Mouse (Mus musculus) limb, embryonic 11.5 days (tissue): ENCODE results near the gene Syndig1. TPM values are rescaled to one million over a fixed set of nuclear protein-coding genes. Genes with fewer than 3 reads are reported as not detected.

Experiments used
- ATAC-seq: fragments of 200-750 bp; cut with Nextera tagmentation; 2 replicates; pipeline ENCODE4 v1.8.0; 2017; ENCODE audit warnings: low read depth; ENCODE audit not compliant: insufficient number of reproducible peaks, low FRiP score, low TSS enrichment
- DNase-seq: peaks from one replicate; pipeline ENCODE4 v3.0.0-alpha.2; 2015; ENCODE audit warnings: low spot score
- H3K27ac ChIP-seq: fragments of 300-500 bp; sonication (generic); replicated peaks from 2 replicates; pipeline ENCODE4 v1.5.1; 2014; ENCODE audit warnings: low read depth, mild to moderate bottlenecking, low read length
- H3K27me3 ChIP-seq: fragments of 300-500 bp; sonication (generic); 2 replicates; pipeline ENCODE4 v1.6.1; 2014; ENCODE audit warnings: mild to moderate bottlenecking, low read length, mixed read lengths; ENCODE audit not compliant: control insufficient read depth, insufficient read depth
- H3K36me3 ChIP-seq: fragments of 300-500 bp; sonication (generic); 2 replicates; pipeline ENCODE4 v1.6.1; 2014; ENCODE audit warnings: mild to moderate bottlenecking, low read length, moderate library complexity, mixed read lengths; ENCODE audit not compliant: control insufficient read depth, insufficient read depth
- H3K4me1 ChIP-seq: fragments of 300-500 bp; sonication (generic); 2 replicates; pipeline ENCODE4 v1.6.1; 2014; ENCODE audit warnings: low read length, mixed read lengths; ENCODE audit not compliant: control insufficient read depth, insufficient read depth
- H3K4me2 ChIP-seq: fragments of 300-500 bp; sonication (generic); 2 replicates; pipeline ENCODE4 v1.6.1; 2014; ENCODE audit warnings: low read depth, mild to moderate bottlenecking, moderate library complexity; ENCODE audit not compliant: severe bottlenecking
- H3K4me3 ChIP-seq: fragments of 300-500 bp; sonication (generic); 2 replicates; pipeline ENCODE4 v1.5.1; 2014; ENCODE audit warnings: low read depth, low read length
- H3K9ac ChIP-seq: fragments of 300-500 bp; sonication (generic); 2 replicates; pipeline ENCODE4 v1.6.1; 2014; ENCODE audit warnings: mild to moderate bottlenecking, low read length
- H3K9me3 ChIP-seq: fragments of 300-500 bp; sonication (generic); 2 replicates; pipeline ENCODE4 v1.6.1; 2016; ENCODE audit warnings: low read length; ENCODE audit not compliant: control insufficient read depth
- WGBS: fragments of 180-500 bp; shearing (Covaris S2); extraction: QIAGEN DNeasy Blood & Tissue Kit; methylation state at CpG from one replicate; pipeline ENCODE4 v1.1.7; 2014; 5-methylcytosine and 5-hydroxymethylcytosine counted together
- polyA plus RNA-seq: library from polyadenylated mRNA; unstranded; fragments of >200 nt; fragmentation: Nextera tagmentation; extraction: Ambion mirVana; gene quantifications from 2 replicates; pipeline ENCODE4 v1.2.1, GENCODE M21; 2014

Syndig1 gene
- polyA plus RNA-seq, 1 experiment from 2014 or later = 1.4 TPM

DNA sequence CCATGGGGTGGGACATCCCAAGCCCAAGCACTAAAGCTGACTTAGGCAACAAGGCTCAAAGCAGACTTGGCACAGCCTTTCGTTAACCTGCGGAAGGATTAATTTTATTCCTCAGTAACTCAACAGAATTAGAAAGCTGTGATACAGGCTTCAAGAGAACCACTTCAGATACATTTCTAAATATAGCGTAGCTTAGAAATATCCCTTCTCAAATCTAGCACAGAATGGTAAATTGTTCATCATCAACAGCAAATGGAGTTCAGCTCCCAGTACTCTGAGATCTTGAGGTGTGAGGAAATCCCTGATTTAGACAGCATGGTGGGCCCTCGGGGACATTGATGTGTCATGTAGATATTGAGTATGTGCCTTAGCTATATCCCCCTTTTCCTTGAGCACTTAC is 121.6 kb downstream of the Syndig1 start:
- ATAC-seq = no peak
- H3K9ac ChIP-seq = no peak overlapping the region
- no peaks in the 10 kb centered on the region for H3K36me3 ChIP-seq
- no peak overlapping the region for H3K27ac ChIP-seq
- DNase-seq = no peak
- no peak overlapping the region for H3K4me3 ChIP-seq
- WGBS = 89% methylated on average over 4 of the region's 4 CpGs
- H3K27me3 ChIP-seq = no peaks in the 10 kb centered on the region
- no peaks in the 10 kb centered on the region for H3K4me1 ChIP-seq
- H3K9me3 ChIP-seq = no peaks in the 10 kb centered on the region
- H3K4me2 ChIP-seq = no peak overlapping the region

DNA sequence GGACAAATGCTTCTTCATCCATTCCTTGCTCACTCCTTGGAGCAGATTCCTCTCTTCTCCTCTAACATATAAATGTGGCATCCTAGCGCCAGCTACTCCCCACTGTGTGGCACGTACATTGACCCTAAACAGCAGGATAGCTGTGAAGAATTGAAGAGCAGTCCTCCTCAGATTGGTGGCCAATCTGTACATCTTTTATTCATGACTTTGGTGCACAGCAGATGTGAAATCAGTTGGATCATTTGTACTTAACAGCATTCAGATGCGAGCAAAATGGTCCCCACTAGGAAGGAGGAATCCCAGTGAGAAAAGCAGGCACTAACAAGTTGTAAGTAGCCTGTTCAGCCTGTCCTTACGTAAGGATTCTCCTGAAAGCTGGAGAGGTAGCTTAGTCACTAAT is 142.0 kb downstream of the Syndig1 start:
- Histone ChIP-seq H3K4me3 (no peak overlapping the region), H3K36me3 (no peaks in the 10 kb centered on the region), H3K9me3 (no peaks in the 10 kb centered on the region), H3K4me1 (no peaks in the 10 kb centered on the region), H3K27ac (no peak overlapping the region), H3K27me3 (no peaks in the 10 kb centered on the region), H3K9ac (no peak overlapping the region), H3K4me2 (no peak overlapping the region)
- ATAC-seq = no peak
- DNase-seq = no peak
- WGBS = 77% methylated on average over 4 of the region's 4 CpGs

DNA sequence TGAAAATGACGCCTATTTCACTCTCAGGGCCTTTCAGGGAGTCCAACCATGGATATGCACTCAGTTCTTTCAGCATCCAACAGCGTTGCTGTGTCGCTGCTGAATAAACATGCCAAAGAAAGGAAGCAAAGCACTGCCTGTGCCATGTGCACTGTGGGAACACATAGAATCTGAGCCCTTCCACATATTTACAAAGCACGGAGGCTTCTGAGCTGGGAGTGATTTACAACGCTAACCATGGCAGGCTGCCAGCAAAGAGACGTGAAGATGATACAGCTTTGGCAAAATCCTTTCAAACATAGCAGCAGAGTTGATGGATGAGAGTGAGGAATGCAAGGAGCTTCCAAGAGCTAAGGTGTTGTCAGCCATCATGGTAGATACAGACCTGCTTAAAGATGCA is 144.6 kb downstream of the Syndig1 start:
- no peak for DNase-seq
- Histone ChIP-seq H3K9ac (no peak overlapping the region), H3K9me3 (no peaks in the 10 kb centered on the region), H3K36me3 (no peaks in the 10 kb centered on the region), H3K4me2 (no peak overlapping the region), H3K4me3 (no peak overlapping the region), H3K27me3 (no peaks in the 10 kb centered on the region), H3K4me1 (no peaks in the 10 kb centered on the region), H3K27ac (no peak overlapping the region)
- WGBS = 80% methylated on average over 6 of the region's 6 CpGs
- ATAC-seq = no peak

DNA sequence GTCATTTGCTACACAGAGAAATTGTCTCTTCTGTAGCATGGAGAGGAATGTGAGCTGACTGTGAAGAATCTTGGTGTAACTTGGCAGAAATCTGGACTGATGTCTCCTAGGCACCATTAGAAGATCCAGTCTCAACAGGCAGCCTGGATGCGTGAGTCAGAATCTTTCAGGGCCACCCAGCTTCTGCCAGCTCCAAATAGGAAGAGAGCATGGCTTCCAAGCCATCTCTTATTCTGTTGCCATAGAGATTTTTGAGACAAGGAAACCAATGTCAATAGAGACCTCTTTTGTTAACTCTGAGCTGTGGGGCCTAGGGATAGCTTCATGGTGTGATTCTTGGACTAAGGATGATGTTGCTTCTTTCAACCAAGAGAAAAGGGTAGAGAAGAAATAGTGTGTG is 151.4 kb downstream of the Syndig1 start:
- WGBS = 100% methylated on average over 1 of the region's 1 CpGs
- H3K9ac ChIP-seq = no peak overlapping the region
- DNase-seq (no peak), ATAC-seq (no peak)
- H3K4me1 ChIP-seq = no peaks in the 10 kb centered on the region
- H3K36me3 ChIP-seq = no peaks in the 10 kb centered on the region
- no peak overlapping the region for H3K4me2 ChIP-seq
- no peaks in the 10 kb centered on the region for H3K9me3 ChIP-seq
- no peaks in the 10 kb centered on the region for H3K27me3 ChIP-seq
- H3K27ac ChIP-seq = no peak overlapping the region
- no peak overlapping the region for H3K4me3 ChIP-seq

DNA sequence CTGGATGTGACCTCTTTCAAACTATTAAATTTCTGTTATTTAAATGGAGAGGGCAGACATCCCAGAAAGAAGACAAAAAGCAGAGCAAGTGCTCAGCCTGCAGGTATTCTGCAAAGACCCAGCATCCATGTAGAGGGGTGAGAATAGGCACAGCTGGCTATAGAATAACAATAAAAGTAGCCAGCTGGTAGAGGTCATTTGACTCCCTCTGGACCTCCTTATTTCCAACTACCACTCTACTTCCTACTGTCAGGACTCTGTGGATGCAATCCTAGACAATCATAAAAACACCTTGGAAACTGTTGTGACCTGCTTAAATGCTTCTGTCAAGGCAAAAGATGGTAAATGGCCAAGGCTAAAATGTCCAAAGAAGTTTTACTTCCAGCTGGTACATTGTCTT is 153.5 kb downstream of the Syndig1 start:
- ATAC-seq = no peak

DNA sequence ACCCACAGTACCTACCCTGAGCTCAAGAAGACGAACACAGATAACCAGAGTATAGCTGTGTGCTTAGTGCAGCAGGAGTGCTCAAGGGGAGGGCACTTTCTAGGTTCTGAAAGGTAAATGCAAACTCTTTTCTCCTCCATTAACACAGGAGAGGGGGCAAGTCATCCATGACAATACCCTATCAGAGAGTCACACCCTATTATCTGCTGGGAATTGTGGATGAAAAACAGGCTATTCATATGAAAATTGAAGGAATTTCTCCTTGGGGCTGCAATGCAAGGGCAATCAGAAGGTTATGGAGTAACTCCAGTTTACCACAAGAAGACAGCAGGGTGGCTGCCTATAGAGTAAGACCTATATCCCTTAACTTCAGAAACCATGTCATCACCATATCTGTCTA is 154.1 kb downstream of the Syndig1 start:
- no peak overlapping the region for H3K4me2 ChIP-seq
- no peak overlapping the region for H3K27ac ChIP-seq
- H3K9ac ChIP-seq = no peak overlapping the region
- H3K4me3 ChIP-seq = no peak overlapping the region
- no peak for DNase-seq
- H3K27me3 ChIP-seq = no peaks in the 10 kb centered on the region
- WGBS = 76% methylated on average over 1 of the region's 1 CpGs
- no peaks in the 10 kb centered on the region for H3K4me1 ChIP-seq
- H3K36me3 ChIP-seq = no peaks in the 10 kb centered on the region
- no peaks in the 10 kb centered on the region for H3K9me3 ChIP-seq
- no peak for ATAC-seq

More for the DNA sequence above, 153.5 kb downstream of the Syndig1 start:
- Histone ChIP-seq H3K4me2 (no peak overlapping the region), H3K4me1 (no peaks in the 10 kb centered on the region), H3K9me3 (no peaks in the 10 kb centered on the region), H3K9ac (no peak overlapping the region), H3K4me3 (no peak overlapping the region), H3K27me3 (no peaks in the 10 kb centered on the region), H3K36me3 (no peaks in the 10 kb centered on the region), H3K27ac (no peak overlapping the region)
- no peak for DNase-seq

DNA sequence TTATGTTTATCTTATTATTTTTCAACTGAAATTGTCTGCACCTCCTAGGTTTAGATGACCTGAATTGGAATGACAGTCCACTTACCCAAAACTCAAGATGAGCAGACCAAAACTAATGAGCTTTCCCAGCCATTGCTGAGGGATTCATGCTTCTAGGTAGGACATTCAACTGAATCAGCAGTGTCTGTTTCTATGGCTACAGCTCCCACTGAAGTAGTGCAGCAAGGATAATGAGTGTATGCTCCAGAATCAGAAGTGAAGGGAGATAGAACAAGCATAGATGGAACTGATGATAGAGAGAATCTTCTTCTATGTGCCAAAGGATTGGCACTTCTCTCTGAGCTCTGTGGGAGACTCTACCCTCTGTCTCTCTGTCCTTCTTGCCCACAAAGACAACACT is 158.6 kb downstream of the Syndig1 start:
- Histone ChIP-seq H3K27me3 (no peaks in the 10 kb centered on the region), H3K4me2 (no peak overlapping the region), H3K4me3 (no peak overlapping the region), H3K36me3 (no peaks in the 10 kb centered on the region), H3K4me1 (no peaks in the 10 kb centered on the region), H3K27ac (no peak overlapping the region), H3K9me3 (no peaks in the 10 kb centered on the region), H3K9ac (no peak overlapping the region)
- DNase-seq (no peak), ATAC-seq (no peak)

- ATAC-seq (no peak), DNase-seq (no peak)
- H3K4me1 ChIP-seq = no peaks in the 10 kb centered on the region
- no peak overlapping the region for H3K9ac ChIP-seq
- no peak overlapping the region for H3K4me2 ChIP-seq
- no peaks in the 10 kb centered on the region for H3K27me3 ChIP-seq
- no peaks in the 10 kb centered on the region for H3K36me3 ChIP-seq
- no peak overlapping the region for H3K27ac ChIP-seq
- H3K4me3 ChIP-seq = no peak overlapping the region
- H3K9me3 ChIP-seq = no peaks in the 10 kb centered on the region
- WGBS = 75% methylated on average over 2 of the region's 2 CpGs
Measured at GRCm38 (mm10) chr2:149991506-149991905, 162.5 kb downstream of the Syndig1 start.

GRCm38 (mm10) chr2:149992921-149993320 is 163.9 kb downstream of the Syndig1 start:
- DNase-seq (no peak), ATAC-seq (no peak)
- no peak overlapping the region for H3K9ac ChIP-seq
- H3K4me3 ChIP-seq = no peak overlapping the region
- no peaks in the 10 kb centered on the region for H3K36me3 ChIP-seq
- WGBS = 90% methylated on average over 4 of the region's 4 CpGs
- H3K9me3 ChIP-seq = no peaks in the 10 kb centered on the region
- H3K4me1 ChIP-seq = no peaks in the 10 kb centered on the region
- no peak overlapping the region for H3K4me2 ChIP-seq
- H3K27me3 ChIP-seq = no peaks in the 10 kb centered on the region
- no peak overlapping the region for H3K27ac ChIP-seq
